Mouse (Mus musculus): Measurements from ENCODE around the gene Gal3st1. TPM values are rescaled to one million over a fixed set of nuclear protein-coding genes. Genes with fewer than 3 reads are reported as not detected.

Gene Gal3st1
- polyA plus RNA-seq, 1 experiment from 2014 or later = 1.2 TPM

DNA sequence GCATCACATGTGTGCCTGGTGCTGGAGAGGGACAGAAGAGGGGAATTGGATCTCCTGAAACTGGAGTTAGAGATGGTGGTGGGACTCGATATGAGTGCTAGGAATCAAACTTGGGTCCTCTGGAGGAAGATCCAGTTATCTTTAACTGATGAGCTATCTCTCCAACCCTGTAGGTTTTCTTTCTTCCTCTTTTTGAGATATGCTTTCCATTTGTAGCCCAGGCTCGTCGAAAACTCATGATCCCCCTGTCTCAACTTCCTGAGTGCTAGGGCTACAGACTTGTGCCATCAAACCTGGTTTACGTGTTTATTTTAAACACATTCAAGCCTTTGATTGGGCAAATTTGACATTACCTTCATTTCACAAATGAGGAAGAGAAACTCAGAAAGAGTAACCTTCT, 50.7 kb downstream of the Gal3st1 start:
- no peaks in the 10 kb centered on the region for H3K27me3 ChIP-seq (ENCODE audit: control insufficient read depth, insufficient read depth, low read length)
- no peak overlapping the region for H3K4me2 ChIP-seq (ENCODE audit: low read depth)
- no peak overlapping the region for H3K4me3 ChIP-seq (ENCODE audit: low read depth, low read length)
- H3K27ac ChIP-seq (ENCODE audit: low read depth, low read length) = no peak overlapping the region
- ATAC-seq (ENCODE audit: insufficient read depth, low FRiP score, low TSS enrichment) (no peak), DNase-seq (ENCODE audit: low spot score) (no peak)
- H3K36me3 ChIP-seq (ENCODE audit: control insufficient read depth, insufficient read depth, low read length) = no peaks in the 10 kb centered on the region
- no peak overlapping the region for H3K9ac ChIP-seq (ENCODE audit: low read length)
- no peaks in the 10 kb centered on the region for H3K9me3 ChIP-seq (ENCODE audit: control insufficient read depth, low read length)
- WGBS = 87% methylated on average over 4 of the region's 4 CpGs
- H3K4me1 ChIP-seq (ENCODE audit: control insufficient read depth, insufficient read depth, low read length) = no peaks in the 10 kb centered on the region

DNA sequence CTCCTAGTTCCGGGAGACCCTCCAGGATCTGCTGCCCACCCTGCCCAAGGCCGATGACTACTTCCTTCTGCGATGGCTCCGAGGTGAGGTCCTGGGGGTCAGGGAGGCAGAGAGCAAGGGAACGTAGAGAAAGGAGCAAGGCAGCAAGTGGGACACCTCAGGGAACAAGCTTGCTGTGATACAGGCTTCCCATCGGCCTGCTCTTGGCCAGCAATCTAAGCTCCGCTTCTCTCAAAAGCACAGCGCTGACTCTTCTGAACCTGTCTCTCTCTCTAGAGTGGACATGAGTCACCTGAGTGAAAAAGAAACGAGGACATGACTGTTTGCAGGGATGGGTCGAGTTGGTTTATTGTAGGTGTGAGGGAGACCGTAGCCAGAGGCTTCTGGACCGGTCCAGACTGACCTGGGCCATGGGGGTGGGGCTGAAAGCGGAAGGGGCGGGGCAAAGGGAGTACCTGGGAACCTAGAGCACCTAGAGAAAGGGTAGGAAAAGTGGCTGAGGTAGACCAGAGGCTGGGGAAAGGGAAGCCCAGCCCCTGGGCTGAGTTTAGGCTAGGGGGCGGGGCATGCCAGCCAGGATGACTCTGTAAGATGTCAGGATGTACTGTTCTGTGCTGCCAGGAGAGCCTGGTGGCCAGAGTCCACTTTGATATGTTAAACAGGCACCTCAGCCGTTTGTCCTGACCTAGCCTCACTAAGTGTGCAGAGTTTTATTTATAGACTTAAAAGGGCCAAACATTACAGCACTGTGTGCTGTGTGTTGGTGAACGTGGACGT, 51.9 kb downstream of the Gal3st1 start:
- H3K4me2 ChIP-seq (ENCODE audit: low read depth) = no peak overlapping the region
- H3K4me3 ChIP-seq (ENCODE audit: low read depth, low read length) = no peak overlapping the region
- 61% methylated on average over 18 of the region's 18 CpGs for WGBS
- DNase-seq (ENCODE audit: low spot score) (no peak), ATAC-seq (ENCODE audit: insufficient read depth, low FRiP score, low TSS enrichment) (no peak)
- H3K27me3 ChIP-seq (ENCODE audit: control insufficient read depth, insufficient read depth, low read length) = no peaks in the 10 kb centered on the region
- H3K27ac ChIP-seq (ENCODE audit: low read depth, low read length) = no peak overlapping the region
- H3K36me3 ChIP-seq (ENCODE audit: control insufficient read depth, insufficient read depth, low read length) = no peaks in the 10 kb centered on the region
- no peak overlapping the region for H3K9ac ChIP-seq (ENCODE audit: low read length)
- no peaks in the 10 kb centered on the region for H3K4me1 ChIP-seq (ENCODE audit: control insufficient read depth, insufficient read depth, low read length)
- no peaks in the 10 kb centered on the region for H3K9me3 ChIP-seq (ENCODE audit: control insufficient read depth, low read length)

DNA sequence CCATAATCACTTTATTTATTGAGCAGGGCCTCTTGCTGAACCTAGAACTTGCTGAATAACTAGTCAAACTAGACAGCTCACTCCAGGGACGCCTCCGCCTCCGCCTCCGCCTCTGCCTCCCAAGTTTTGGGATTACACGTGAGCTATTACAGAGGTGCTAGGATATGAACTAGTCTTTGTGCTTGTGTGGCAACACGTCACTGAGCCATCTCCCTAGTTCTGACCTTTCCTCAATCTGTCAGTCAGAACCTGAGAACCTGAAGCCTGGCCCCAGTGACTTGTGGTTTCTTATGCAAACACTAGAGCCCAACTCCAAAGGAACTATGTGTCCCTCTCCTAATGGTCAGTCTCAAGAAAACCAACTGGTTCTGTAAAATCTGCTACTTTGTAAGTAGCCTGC, 52.5 kb downstream of the Gal3st1 start:
- no peak overlapping the region for H3K9ac ChIP-seq (ENCODE audit: low read length)
- H3K4me1 ChIP-seq (ENCODE audit: control insufficient read depth, insufficient read depth, low read length) = no peaks in the 10 kb centered on the region
- H3K9me3 ChIP-seq (ENCODE audit: control insufficient read depth, low read length) = no peaks in the 10 kb centered on the region
- no peak overlapping the region for H3K4me3 ChIP-seq (ENCODE audit: low read depth, low read length)
- H3K27ac ChIP-seq (ENCODE audit: low read depth, low read length) = no peak overlapping the region
- 93% methylated on average over 6 of the region's 6 CpGs for WGBS
- H3K27me3 ChIP-seq (ENCODE audit: control insufficient read depth, insufficient read depth, low read length) = no peaks in the 10 kb centered on the region
- ATAC-seq (ENCODE audit: insufficient read depth, low FRiP score, low TSS enrichment) (no peak), DNase-seq (ENCODE audit: low spot score) (no peak)
- H3K4me2 ChIP-seq (ENCODE audit: low read depth) = no peak overlapping the region
- no peaks in the 10 kb centered on the region for H3K36me3 ChIP-seq (ENCODE audit: control insufficient read depth, insufficient read depth, low read length)

DNA sequence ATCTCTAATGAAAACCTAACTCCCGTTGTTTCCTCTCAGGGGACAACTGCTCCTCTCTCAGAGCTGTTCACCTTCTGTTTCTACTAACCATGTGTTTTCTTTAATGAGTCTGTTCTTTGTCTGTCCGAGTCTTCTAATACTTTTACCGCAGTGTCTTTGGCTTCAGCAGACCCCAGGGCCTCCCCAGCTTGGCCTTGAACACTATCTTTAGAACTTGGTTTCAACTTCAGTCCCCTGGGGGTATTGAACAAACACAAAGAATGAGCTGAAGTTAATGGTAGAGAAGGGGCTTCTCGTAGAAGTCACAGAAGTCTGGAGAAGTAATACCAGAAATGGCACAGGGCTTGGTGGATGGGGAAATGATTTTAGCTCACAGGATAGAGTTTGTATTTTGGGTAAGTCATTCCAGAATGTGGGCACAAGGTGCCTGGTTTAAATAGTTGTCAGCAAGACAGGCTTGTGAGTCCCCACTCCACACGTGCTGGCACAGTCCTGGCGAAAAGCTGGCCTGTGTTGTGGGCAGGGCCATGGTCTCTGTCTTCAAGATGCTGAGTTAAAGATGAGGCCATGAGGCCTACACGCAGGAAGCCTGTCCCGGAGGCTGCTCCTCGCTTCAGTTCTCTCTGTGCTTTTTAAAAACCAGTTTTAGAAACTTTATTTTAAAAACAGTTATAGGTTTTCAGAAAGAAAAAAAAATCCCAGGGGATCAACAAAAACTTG, 53.1 kb downstream of the Gal3st1 start:
- DNase-seq (ENCODE audit: low spot score) (no peak), ATAC-seq (ENCODE audit: insufficient read depth, low FRiP score, low TSS enrichment) (no peak)
- Histone ChIP-seq H3K27me3 (ENCODE audit: control insufficient read depth, insufficient read depth, low read length) (no peaks in the 10 kb centered on the region), H3K4me3 (ENCODE audit: low read depth, low read length) (no peak overlapping the region), H3K4me2 (ENCODE audit: low read depth) (no peak overlapping the region), H3K36me3 (ENCODE audit: control insufficient read depth, insufficient read depth, low read length) (no peaks in the 10 kb centered on the region), H3K9me3 (ENCODE audit: control insufficient read depth, low read length) (no peaks in the 10 kb centered on the region), H3K9ac (ENCODE audit: low read length) (no peak overlapping the region), H3K27ac (ENCODE audit: low read depth, low read length) (no peak overlapping the region), H3K4me1 (ENCODE audit: control insufficient read depth, insufficient read depth, low read length) (no peaks in the 10 kb centered on the region)
- WGBS = 72% methylated on average over 9 of the region's 9 CpGs

DNA sequence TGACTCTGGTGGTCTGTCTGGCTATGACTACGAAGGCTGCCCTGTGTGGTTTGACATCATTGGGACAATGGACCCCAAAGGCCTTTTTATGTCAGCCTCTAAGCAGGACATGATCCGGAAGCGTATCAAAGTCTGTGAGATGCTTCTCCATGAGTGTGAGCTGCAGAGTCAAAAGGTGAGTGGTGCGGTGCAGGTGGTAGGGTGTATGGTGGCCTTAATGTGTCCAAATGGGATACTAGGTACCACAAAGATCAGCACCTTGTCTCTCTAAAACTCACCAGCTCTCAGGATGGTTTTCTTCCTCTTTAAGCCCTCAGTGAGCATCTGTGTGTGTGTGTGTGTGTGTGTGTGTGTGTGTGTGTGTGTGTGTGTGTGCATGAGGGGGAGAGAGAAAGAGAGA, 56.5 kb downstream of the Gal3st1 start:
- ATAC-seq (ENCODE audit: insufficient read depth, low FRiP score, low TSS enrichment) = no peak
- DNase-seq (ENCODE audit: low spot score) = no peak
- Histone ChIP-seq H3K4me3 (ENCODE audit: low read depth, low read length) (no peak overlapping the region), H3K9me3 (ENCODE audit: control insufficient read depth, low read length) (no peaks in the 10 kb centered on the region), H3K4me2 (ENCODE audit: low read depth) (no peak overlapping the region), H3K9ac (ENCODE audit: low read length) (no peak overlapping the region), H3K27ac (ENCODE audit: low read depth, low read length) (no peak overlapping the region), H3K27me3 (ENCODE audit: control insufficient read depth, insufficient read depth, low read length) (no peaks in the 10 kb centered on the region), H3K4me1 (ENCODE audit: control insufficient read depth, insufficient read depth, low read length) (no peaks in the 10 kb centered on the region), H3K36me3 (ENCODE audit: control insufficient read depth, insufficient read depth, low read length) (no peaks in the 10 kb centered on the region)
- 86% methylated on average over 4 of the region's 4 CpGs for WGBS

DNA sequence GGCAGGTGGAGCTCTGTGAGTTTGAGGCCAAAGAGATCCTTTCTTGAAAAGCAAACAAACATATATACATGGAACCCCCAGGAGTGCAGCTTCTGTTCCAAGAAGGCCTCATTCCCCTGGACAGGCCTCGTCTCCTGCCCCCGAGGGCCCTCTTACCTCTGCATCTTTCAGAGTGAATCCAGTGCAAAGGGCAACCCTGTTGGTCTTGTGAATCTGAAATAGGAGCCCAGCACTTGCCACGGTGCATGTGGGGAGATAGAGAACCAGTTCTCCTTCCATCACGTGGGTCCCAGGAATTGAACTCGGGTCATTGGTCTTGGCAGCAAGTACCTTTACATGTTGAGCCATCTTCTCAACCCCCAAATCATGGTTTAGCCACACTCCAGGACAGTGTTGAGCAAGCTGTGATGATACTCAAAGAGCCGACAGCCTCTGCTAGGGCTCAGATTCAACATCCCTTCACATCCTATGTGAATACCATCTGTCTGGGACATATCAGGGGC, 57.7 kb downstream of the Gal3st1 start:
- ATAC-seq (ENCODE audit: insufficient read depth, low FRiP score, low TSS enrichment) = no peak
- H3K27ac ChIP-seq (ENCODE audit: low read depth, low read length) = no peak overlapping the region
- no peaks in the 10 kb centered on the region for H3K36me3 ChIP-seq (ENCODE audit: control insufficient read depth, insufficient read depth, low read length)
- no peak overlapping the region for H3K9ac ChIP-seq (ENCODE audit: low read length)
- H3K27me3 ChIP-seq (ENCODE audit: control insufficient read depth, insufficient read depth, low read length) = no peaks in the 10 kb centered on the region
- WGBS = 83% methylated on average over 6 of the region's 6 CpGs
- H3K4me3 ChIP-seq (ENCODE audit: low read depth, low read length) = no peak overlapping the region
- no peak for DNase-seq (ENCODE audit: low spot score)
- no peaks in the 10 kb centered on the region for H3K4me1 ChIP-seq (ENCODE audit: control insufficient read depth, insufficient read depth, low read length)
- no peak overlapping the region for H3K4me2 ChIP-seq (ENCODE audit: low read depth)
- H3K9me3 ChIP-seq (ENCODE audit: control insufficient read depth, low read length) = no peaks in the 10 kb centered on the region

DNA sequence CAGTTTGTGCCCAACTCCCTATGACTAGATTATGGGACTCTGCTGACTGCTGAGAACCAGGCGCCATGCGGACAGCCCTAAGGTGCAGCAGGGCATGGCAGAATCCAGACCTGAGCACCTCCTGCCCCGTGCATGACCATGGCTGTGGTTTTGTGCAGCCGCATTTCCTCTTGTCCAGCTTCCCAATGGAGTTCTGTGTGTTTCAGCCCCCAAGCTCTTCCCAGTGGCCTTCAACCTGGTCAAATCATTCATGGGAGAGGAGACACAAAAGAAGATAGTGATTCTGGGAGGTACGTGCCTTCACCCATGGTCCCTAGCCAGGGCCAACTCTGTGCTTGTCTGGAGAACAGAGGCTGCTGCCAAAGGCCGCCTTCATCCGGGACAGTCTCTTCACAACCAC, 59.6 kb downstream of the Gal3st1 start:
- DNase-seq (ENCODE audit: low spot score) (no peak), ATAC-seq (ENCODE audit: insufficient read depth, low FRiP score, low TSS enrichment) (no peak)
- 92% methylated on average over 7 of the region's 7 CpGs for WGBS
- Histone ChIP-seq H3K36me3 (ENCODE audit: control insufficient read depth, insufficient read depth, low read length) (no peaks in the 10 kb centered on the region), H3K27me3 (ENCODE audit: control insufficient read depth, insufficient read depth, low read length) (no peaks in the 10 kb centered on the region), H3K4me2 (ENCODE audit: low read depth) (no peak overlapping the region), H3K9ac (ENCODE audit: low read length) (no peak overlapping the region), H3K4me3 (ENCODE audit: low read depth, low read length) (no peak overlapping the region), H3K9me3 (ENCODE audit: control insufficient read depth, low read length) (no peaks in the 10 kb centered on the region), H3K27ac (ENCODE audit: low read depth, low read length) (no peak overlapping the region), H3K4me1 (ENCODE audit: control insufficient read depth, insufficient read depth, low read length) (no peaks in the 10 kb centered on the region)

DNA sequence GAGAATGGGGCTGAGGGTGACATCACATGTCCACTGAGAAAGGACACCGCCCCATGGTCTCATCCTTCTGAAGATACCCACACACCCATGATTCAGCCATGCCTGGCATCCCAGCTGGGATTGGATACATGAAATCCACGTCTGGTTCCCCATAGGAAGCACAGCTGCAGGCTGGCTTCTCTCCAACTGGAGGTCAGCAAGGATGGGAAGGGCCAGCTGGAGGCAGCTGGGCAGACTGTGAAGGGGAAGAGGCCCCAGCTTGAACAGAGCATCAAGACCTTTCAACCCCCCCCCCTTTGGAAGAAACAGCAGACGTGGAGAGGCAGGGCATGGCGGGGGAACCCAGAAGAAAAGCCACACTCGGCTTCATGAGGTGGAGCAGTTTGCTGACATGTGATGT, 63.1 kb downstream of the Gal3st1 start:
- Histone ChIP-seq H3K4me2 (ENCODE audit: low read depth) (no peak overlapping the region), H3K4me3 (ENCODE audit: low read depth, low read length) (no peak overlapping the region), H3K27ac (ENCODE audit: low read depth, low read length) (no peak overlapping the region), H3K9ac (ENCODE audit: low read length) (no peak overlapping the region), H3K9me3 (ENCODE audit: control insufficient read depth, low read length) (no peaks in the 10 kb centered on the region), H3K36me3 (ENCODE audit: control insufficient read depth, insufficient read depth, low read length) (no peaks in the 10 kb centered on the region), H3K4me1 (ENCODE audit: control insufficient read depth, insufficient read depth, low read length) (no peaks in the 10 kb centered on the region), H3K27me3 (ENCODE audit: control insufficient read depth, insufficient read depth, low read length) (no peaks in the 10 kb centered on the region)
- DNase-seq (ENCODE audit: low spot score) (no peak), ATAC-seq (ENCODE audit: insufficient read depth, low FRiP score, low TSS enrichment) (no peak)
- 80% methylated on average over 5 of the region's 5 CpGs for WGBS

DNA sequence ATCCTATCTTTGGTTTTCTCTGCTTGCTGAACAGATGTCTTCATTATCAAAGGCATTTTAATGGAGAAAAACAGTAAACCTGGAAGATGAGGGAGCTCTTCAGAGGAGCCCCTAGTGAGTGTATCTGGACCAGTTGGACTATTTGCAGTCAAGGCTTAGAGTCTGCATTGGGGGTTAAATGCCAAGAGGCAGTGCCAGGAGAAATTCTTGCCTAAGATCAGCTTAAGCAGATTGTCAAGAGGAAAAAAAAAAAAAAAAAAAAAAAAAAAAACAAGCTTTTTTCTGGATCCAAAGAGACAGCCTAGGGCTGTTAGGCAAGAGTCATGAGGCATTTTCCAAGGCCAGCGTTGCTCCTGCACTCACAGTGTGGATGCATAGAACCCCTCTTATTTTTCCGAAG, 64.3 kb downstream of the Gal3st1 start:
- Histone ChIP-seq H3K9me3 (ENCODE audit: control insufficient read depth, low read length) (no peaks in the 10 kb centered on the region), H3K36me3 (ENCODE audit: control insufficient read depth, insufficient read depth, low read length) (no peaks in the 10 kb centered on the region), H3K4me2 (ENCODE audit: low read depth) (no peak overlapping the region), H3K27ac (ENCODE audit: low read depth, low read length) (no peak overlapping the region), H3K4me3 (ENCODE audit: low read depth, low read length) (no peak overlapping the region), H3K27me3 (ENCODE audit: control insufficient read depth, insufficient read depth, low read length) (no peaks in the 10 kb centered on the region), H3K9ac (ENCODE audit: low read length) (no peak overlapping the region), H3K4me1 (ENCODE audit: control insufficient read depth, insufficient read depth, low read length) (no peaks in the 10 kb centered on the region)
- DNase-seq (ENCODE audit: low spot score) (no peak), ATAC-seq (ENCODE audit: insufficient read depth, low FRiP score, low TSS enrichment) (no peak)
- WGBS = 91% methylated on average over 2 of the region's 2 CpGs
